Mouse (Mus musculus): Measurements from ENCODE around the gene Aoc2. TPM values are rescaled to one million over a fixed set of nuclear protein-coding genes. Genes with fewer than 3 reads are reported as not detected.
"Not testable (repeated sequence)": the region's sequence is repeated elsewhere in the genome, so short reads cannot be mapped to it uniquely, and the experiment has no call there.

Gene Aoc2
- polyA plus RNA-seq, 1 experiment, result 10.6 TPM

GRCm38 (mm10) chr11:101367326-101367935 lies 42.6 kb downstream of the Aoc2 start, which contains the start of gene G6pc:
G6pc (plus strand) TSS chr11:101367561.
- Histone ChIP-seq H3K27ac (ENCODE audit: insufficient read depth, low read length) (no peak within 1 kb of the TSS), H3K36me3 (ENCODE audit: control insufficient read depth, insufficient read depth, low read length) (no peaks in the 10 kb centered on the region), H3K4me1 (ENCODE audit: control insufficient read depth, insufficient read depth, insufficient read length) (no peaks in the 10 kb centered on the region), H3K27me3 (ENCODE audit: control insufficient read depth, insufficient read depth, low read length) (no peaks in the 10 kb centered on the region), H3K4me3 (ENCODE audit: extremely low read depth, insufficient read depth, insufficient read length) (no peak within 1 kb of the TSS)
- 90% methylated on average over 8 of the region's 8 CpGs for WGBS
- no peak for TF ChIP-seq CTCF (IDR thresholded peaks at IDR 0.05; ENCODE audit: extremely low read depth, insufficient read depth, insufficient read length, insufficient replicate concordance)
- TF ChIP-seq POLR2A (IDR thresholded peaks at IDR 0.05; ENCODE audit: low read depth, low read length), result no peak
- no peak for DNase-seq (ENCODE audit: low read depth in 1 of 2, low spot score in 2 of 2)

DNA sequence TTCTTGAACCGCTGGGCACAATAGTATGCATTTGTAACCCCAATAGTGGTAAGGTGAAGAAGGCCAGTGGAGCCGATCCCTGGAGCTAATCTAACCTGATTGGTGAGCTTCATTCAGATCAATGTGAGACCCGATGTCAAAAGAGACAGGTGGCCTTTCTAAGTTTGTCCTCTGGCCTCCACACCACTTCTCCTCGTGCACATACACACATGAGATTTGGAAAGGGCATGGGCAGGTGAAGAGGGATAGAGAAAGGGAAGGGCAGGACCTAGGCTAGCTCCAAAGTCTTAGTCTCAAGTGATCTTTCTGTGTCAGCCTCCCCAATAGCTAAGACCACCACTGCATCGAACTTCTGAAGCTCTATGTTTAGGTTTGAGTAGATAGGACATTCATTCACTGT lies 45.3 kb downstream of the Aoc2 start:
- H3K27ac ChIP-seq (ENCODE audit: insufficient read depth, low read length), result no peak overlapping the region
- 82% methylated on average over 5 of the region's 5 CpGs for WGBS
- H3K4me1 ChIP-seq (ENCODE audit: control insufficient read depth, insufficient read depth, insufficient read length), result no peaks in the 10 kb centered on the region
- H3K36me3 ChIP-seq (ENCODE audit: control insufficient read depth, insufficient read depth, low read length), result no peaks in the 10 kb centered on the region
- no peaks in the 10 kb centered on the region for H3K27me3 ChIP-seq (ENCODE audit: control insufficient read depth, insufficient read depth, low read length)
- H3K4me3 ChIP-seq (ENCODE audit: extremely low read depth, insufficient read depth, insufficient read length), result no peak overlapping the region
- DNase-seq (ENCODE audit: low read depth in 1 of 2, low spot score in 2 of 2), result no peak
- TF ChIP-seq POLR2A (IDR thresholded peaks at IDR 0.05; ENCODE audit: low read depth, low read length), result no peak
- no peak for TF ChIP-seq CTCF (IDR thresholded peaks at IDR 0.05; ENCODE audit: extremely low read depth, insufficient read depth, insufficient read length, insufficient replicate concordance)

- Histone ChIP-seq H3K4me3 (ENCODE audit: extremely low read depth, insufficient read depth, insufficient read length) (no peak overlapping the region), H3K4me1 (ENCODE audit: control insufficient read depth, insufficient read depth, insufficient read length) (no peaks in the 10 kb centered on the region), H3K27me3 (ENCODE audit: control insufficient read depth, insufficient read depth, low read length) (no peaks in the 10 kb centered on the region), H3K36me3 (ENCODE audit: control insufficient read depth, insufficient read depth, low read length) (no peaks in the 10 kb centered on the region), H3K27ac (ENCODE audit: insufficient read depth, low read length) (no peak overlapping the region)
- no peak for DNase-seq (ENCODE audit: low read depth in 1 of 2, low spot score in 2 of 2)
- TF ChIP-seq POLR2A (IDR thresholded peaks at IDR 0.05; ENCODE audit: low read depth, low read length) (no peak), CTCF (IDR thresholded peaks at IDR 0.05; ENCODE audit: extremely low read depth, insufficient read depth, insufficient read length, insufficient replicate concordance) (no peak)
- WGBS, result 26% methylated on average over 7 of the region's 7 CpGs
Observed at GRCm38 (mm10) chr11:101374421-101374938, 49.6 kb downstream of the Aoc2 start.

GRCm38 (mm10) chr11:101378196-101378595 lies 53.3 kb downstream of the Aoc2 start:
- H3K4me1 ChIP-seq (ENCODE audit: control insufficient read depth, insufficient read depth, insufficient read length); H3K36me3 ChIP-seq (ENCODE audit: control insufficient read depth, insufficient read depth, low read length); H3K27me3 ChIP-seq (ENCODE audit: control insufficient read depth, insufficient read depth, low read length); H3K27ac ChIP-seq (ENCODE audit: insufficient read depth, low read length); H3K4me3 ChIP-seq (ENCODE audit: extremely low read depth, insufficient read depth, insufficient read length); DNase-seq (ENCODE audit: low read depth in 1 of 2, low spot score in 2 of 2): not testable (repeated sequence)
- WGBS, result 89% methylated on average over 8 of the region's 8 CpGs

GRCm38 (mm10) chr11:101378926-101379325 lies 54.1 kb downstream of the Aoc2 start:
- no peaks in the 10 kb centered on the region for H3K36me3 ChIP-seq (ENCODE audit: control insufficient read depth, insufficient read depth, low read length)
- TF ChIP-seq CTCF (IDR thresholded peaks at IDR 0.05; ENCODE audit: extremely low read depth, insufficient read depth, insufficient read length, insufficient replicate concordance), result no peak
- no peak for TF ChIP-seq POLR2A (IDR thresholded peaks at IDR 0.05; ENCODE audit: low read depth, low read length)
- H3K27me3 ChIP-seq (ENCODE audit: control insufficient read depth, insufficient read depth, low read length), result no peaks in the 10 kb centered on the region
- H3K4me1 ChIP-seq (ENCODE audit: control insufficient read depth, insufficient read depth, insufficient read length), result no peaks in the 10 kb centered on the region
- H3K27ac ChIP-seq (ENCODE audit: insufficient read depth, low read length), result no peak overlapping the region
- H3K4me3 ChIP-seq (ENCODE audit: extremely low read depth, insufficient read depth, insufficient read length), result no peak overlapping the region
- 73% methylated on average over 6 of the region's 6 CpGs for WGBS
- no peak for DNase-seq (ENCODE audit: low read depth in 1 of 2, low spot score in 2 of 2)

Other genes starting within 250 kb of the Aoc2 start
- gene Hsd17b1, start 246.7 kb upstream of the Aoc2 start, polyA plus RNA-seq (2012; rRNA removed), result 1.2 and 1.3 TPM in 2 replicates
- 26.6 and 36.9 TPM in 2 replicates for gene Coasy, start 242.5 kb upstream of the Aoc2 start, polyA plus RNA-seq (2012; rRNA removed)
- gene Mlx, start 237.8 kb upstream of the Aoc2 start, polyA plus RNA-seq (2012; rRNA removed), result 20.3 and 23.9 TPM in 2 replicates
- gene Psmc3ip, start 229.6 kb upstream of the Aoc2 start, polyA plus RNA-seq (2012; rRNA removed), result 0.85 and 0.90 TPM in 2 replicates
- gene Retreg3, start 205.2 kb upstream of the Aoc2 start, polyA plus RNA-seq (2012; rRNA removed), result 57.8 and 61.3 TPM in 2 replicates
- 16.4 and 17.7 TPM in 2 replicates for gene Tubg1, start 205.1 kb upstream of the Aoc2 start, polyA plus RNA-seq (2012; rRNA removed)
- gene Tubg2, start 169.2 kb upstream of the Aoc2 start, polyA plus RNA-seq (2012; rRNA removed), result 3.6 and 4.8 TPM in 2 replicates
- gene Cntnap1, start 154.5 kb upstream of the Aoc2 start, polyA plus RNA-seq (2012; rRNA removed), result 1.3 and 1.4 TPM in 2 replicates
- gene Plekhh3, start 153.7 kb upstream of the Aoc2 start, polyA plus RNA-seq (2012; rRNA removed), result 5.8 and 8.4 TPM in 2 replicates
- gene Ccr10, start 149.6 kb upstream of the Aoc2 start, polyA plus RNA-seq (2012; rRNA removed), result 1.6 and 1.9 TPM in 2 replicates
- gene Ezh1, start 98.6 kb upstream of the Aoc2 start, polyA plus RNA-seq (2012; rRNA removed), result 28.3 and 30.9 TPM in 2 replicates
- 47.6 and 59.7 TPM in 2 replicates for gene Ramp2, start 79.0 kb upstream of the Aoc2 start, polyA plus RNA-seq (2012; rRNA removed)
- gene Vps25, start 71.4 kb upstream of the Aoc2 start, polyA plus RNA-seq (2012; rRNA removed), result 56.3 and 62.2 TPM in 2 replicates
- gene Wnk4, start 64.5 kb upstream of the Aoc2 start, polyA plus RNA-seq (2012; rRNA removed), result 1.9 and 2.2 TPM in 2 replicates
- 0.06 and 0.19 TPM in 2 replicates for gene Cntd1, start 46.1 kb upstream of the Aoc2 start, polyA plus RNA-seq (2012; rRNA removed)
- gene Coa3, start 45.9 kb upstream of the Aoc2 start, polyA plus RNA-seq (2012; rRNA removed), result 148 TPM in 2 replicates
- gene Becn1, start 22.8 kb upstream of the Aoc2 start, polyA plus RNA-seq (2012; rRNA removed), result 64.0 and 98.6 TPM in 2 replicates
- 58.1 and 73.8 TPM in 2 replicates for gene Psme3, start 8.8 kb upstream of the Aoc2 start, polyA plus RNA-seq (2012; rRNA removed)
- 2.2 and 2.3 TPM in 2 replicates for gene Aoc3, start 5.5 kb downstream of the Aoc2 start, polyA plus RNA-seq (2012; rRNA removed)
- 0.07 TPM in 1 of 2 replicates, not detected in the other for gene G6pc, start 42.5 kb downstream of the Aoc2 start, polyA plus RNA-seq (2012; rRNA removed)
- 17.3 and 18.3 TPM in 2 replicates for gene Aarsd1, start 92.6 kb downstream of the Aoc2 start, polyA plus RNA-seq (2012; rRNA removed)
- gene Gm27029, start 99.7 kb downstream of the Aoc2 start, polyA plus RNA-seq (2012; rRNA removed), result 0.11 and 0.29 TPM in 2 replicates
- gene Rundc1, start 100.0 kb downstream of the Aoc2 start, polyA plus RNA-seq (2012; rRNA removed), result 14.2 and 18.3 TPM in 2 replicates
- 1.1 TPM in 2 replicates for gene Ptges3l, start 100.3 kb downstream of the Aoc2 start, polyA plus RNA-seq (2012; rRNA removed)
- 430 and 509 TPM in 2 replicates for gene Rpl27, start 117.2 kb downstream of the Aoc2 start, polyA plus RNA-seq (2012; rRNA removed)
- 44.3 and 53.1 TPM in 2 replicates for gene Ifi35, start 123.3 kb downstream of the Aoc2 start, polyA plus RNA-seq (2012; rRNA removed)
- gene Rnd2, start 139.9 kb downstream of the Aoc2 start, polyA plus RNA-seq (2012; rRNA removed), result 2.4 and 3.2 TPM in 2 replicates
- gene Vat1, start 141.2 kb downstream of the Aoc2 start, polyA plus RNA-seq (2012; rRNA removed), result 56.9 and 59.6 TPM in 2 replicates
- 1.2 and 1.5 TPM in 2 replicates for gene Brca1, start 226.9 kb downstream of the Aoc2 start, polyA plus RNA-seq (2012; rRNA removed)
- gene Nbr1, start 227.1 kb downstream of the Aoc2 start, polyA plus RNA-seq (2012; rRNA removed), result 66.6 and 68.8 TPM in 2 replicates

All from spleen, adult 2 months (tissue).